Mouse (Mus musculus) ES-E14 (cell line): ENCODE results near the gene Ndufs4.

Experiments used
- CHD2 ChIP-seq: IDR thresholded peaks from 2 replicates; pipeline ENCODE4 v1.6.1; 2014; ENCODE audit warnings: mild to moderate bottlenecking, low read depth, low read length, inconsistent platforms
- HCFC1 ChIP-seq: IDR thresholded peaks from 2 replicates; pipeline ENCODE4 v1.6.1; 2012; ENCODE audit warnings: low read length, inconsistent platforms, borderline replicate concordance; ENCODE audit not compliant: insufficient read depth
- MAFK ChIP-seq: IDR thresholded peaks from 2 replicates; pipeline ENCODE4 v1.6.1; 2014; ENCODE audit warnings: mild to moderate bottlenecking, low read depth, low read length, inconsistent platforms; ENCODE audit not compliant: insufficient read depth
- ZC3H11A ChIP-seq: IDR thresholded peaks from 2 replicates; pipeline ENCODE4 v1.6.1; 2012; ENCODE audit warnings: low read depth, mild to moderate bottlenecking, inconsistent platforms, low read length, borderline replicate concordance
- ZNF384 ChIP-seq: IDR thresholded peaks from 2 replicates; pipeline ENCODE4 v1.6.1; 2012; ENCODE audit warnings: low read depth, low read length, inconsistent platforms

DNA sequence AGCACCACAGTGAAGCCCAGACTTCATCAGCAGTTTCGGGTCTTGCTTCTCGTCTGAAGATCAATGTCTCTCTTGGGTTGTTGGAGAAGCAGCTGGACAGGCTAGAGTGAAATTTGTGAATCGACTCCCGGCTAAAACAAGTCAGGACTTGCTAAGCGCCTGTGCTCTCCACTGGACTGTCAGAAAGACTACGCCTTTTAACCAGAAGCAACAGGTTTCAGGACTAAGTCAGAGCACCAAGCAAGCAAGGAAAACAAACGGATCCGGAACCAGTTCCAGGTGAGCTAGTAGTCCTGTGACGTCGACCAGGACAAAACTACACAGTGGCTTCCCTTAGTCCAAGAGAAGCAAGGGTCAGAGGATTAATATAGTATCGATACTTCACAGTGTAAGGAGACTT is 77.5 kb downstream of the Ndufs4 start:
- TF ChIP-seq CHD2 (no peak), ZC3H11A (no peak), MAFK (no peak), HCFC1 (no peak), ZNF384 (no peak)
